22 mouse cellular contexts compared by ENCODE assay signal in genomic region chr6:115700778-115701177, GRCm38 (mm10). TPM values are rescaled to one million over a fixed set of nuclear protein-coding genes. Genes with fewer than 3 reads are reported as not detected.
DNase-seq lines count a peak whose midpoint lies in the region; ATAC-seq and TF ChIP-seq lines count a peak whose summit lies in the region.
"Had no signal": no experiment of that assay in that cellular context is flagged by ENCODE, and none has a peak within 500 bp of the region (broad histone marks: within the 10 kb centered on the region; RNA-seq: fewer than 3 reads in every experiment).

No protein-coding gene starts in this region.

- H3K27me3 ChIP-seq in liver, embryonic 13.5 days, result no peaks in the 10 kb centered on the region
- no peaks in the 10 kb centered on the region for H3K27me3 ChIP-seq in liver, embryonic 12.5 days (replicated peaks)
- H3K27me3 ChIP-seq in midbrain, embryonic 11.5 days (ENCODE audit: control insufficient read depth, insufficient read depth, low read length), result no peaks in the 10 kb centered on the region
- H3K27me3 ChIP-seq in midbrain, embryonic 10.5 days (ENCODE audit: low read depth, poor library complexity, severe bottlenecking), result no peaks in the 10 kb centered on the region
- no peaks in the 10 kb centered on the region for H3K27me3 ChIP-seq in stomach, postnatal 0 days (ENCODE audit: control insufficient read depth, insufficient read depth, low read length)
- H3K27me3 ChIP-seq: forebrain, embryonic 13.5 days; heart, embryonic 13.5 days; hindbrain, embryonic 12.5 days had no signal

- no peaks in the 10 kb centered on the region for H3K36me3 ChIP-seq in liver, embryonic 13.5 days
- H3K36me3 ChIP-seq in liver, embryonic 12.5 days, result no peaks in the 10 kb centered on the region
- H3K36me3 ChIP-seq in midbrain, embryonic 11.5 days (ENCODE audit: control insufficient read depth, insufficient read depth, low read length), result no peaks in the 10 kb centered on the region
- no peaks in the 10 kb centered on the region for H3K36me3 ChIP-seq in midbrain, embryonic 10.5 days
- no peaks in the 10 kb centered on the region for H3K36me3 ChIP-seq in stomach, postnatal 0 days (ENCODE audit: control insufficient read depth, insufficient read depth, low read length)
- H3K36me3 ChIP-seq: embryonic facial prominence, embryonic 10.5 days; G1E; heart, embryonic 13.5 days; hindbrain, embryonic 12.5 days had no signal

- H3K9ac ChIP-seq in liver, embryonic 13.5 days, result no peak overlapping the region
- no peak overlapping the region for H3K9ac ChIP-seq in liver, embryonic 12.5 days
- no peak overlapping the region for H3K9ac ChIP-seq in midbrain, embryonic 11.5 days (ENCODE audit: low read length)
- no peak overlapping the region for H3K9ac ChIP-seq in stomach, postnatal 0 days (ENCODE audit: low read length)
- H3K9ac ChIP-seq: forebrain, embryonic 13.5 days; forebrain, postnatal 0 days; heart, embryonic 13.5 days; hindbrain, embryonic 12.5 days had no signal

- H3K4me1 ChIP-seq in liver, embryonic 13.5 days (replicated peaks), result no peaks in the 10 kb centered on the region; the same call in 1 of the 2 replicates
- no peaks in the 10 kb centered on the region for H3K4me1 ChIP-seq in liver, embryonic 12.5 days
- peaks cover 5% of the 10 kb centered on the region; the same call in 1 of the 2 replicates for H3K4me1 ChIP-seq in midbrain, embryonic 11.5 days (ENCODE audit: control insufficient read depth, insufficient read depth, low read length)
- H3K4me1 ChIP-seq in midbrain, embryonic 10.5 days, result peaks cover 7% of the 10 kb centered on the region
- no peaks in the 10 kb centered on the region for H3K4me1 ChIP-seq in stomach, postnatal 0 days (replicated peaks; ENCODE audit: control insufficient read depth, insufficient read depth)
- H3K4me1 ChIP-seq: forebrain, embryonic 13.5 days had no signal

- peak; percentile 31; the same call in 1 of the 2 replicates for ATAC-seq in liver, embryonic 13.5 days (ENCODE audit: low read depth)
- ATAC-seq in liver, embryonic 12.5 days, result no peak
- no peak for ATAC-seq in midbrain, embryonic 11.5 days (ENCODE audit: low FRiP score)
- peak; percentile 69 for ATAC-seq in stomach, postnatal 0 days (ENCODE audit: low FRiP score, low TSS enrichment)
- ATAC-seq: CD4-positive, CD25-positive, alpha-beta regulatory T cell, adult 4 months; forebrain, embryonic 13.5 days; forebrain, postnatal 0 days had no signal

- no peak for DNase-seq in liver, embryonic 13.5 days
- DNase-seq in midbrain, embryonic 11.5 days (ENCODE audit: low spot score, missing footprints), result peak; percentile 10
- no peak for DNase-seq in midbrain, embryonic 10.5 days (ENCODE audit: low spot score)
- DNase-seq in stomach, postnatal 0 days (ENCODE audit: low spot score), result no peak
- no peak for DNase-seq in layer of hippocampus, adult 8-10 months (ENCODE audit: low spot score in 2 of 2)
- DNase-seq in gastrocnemius, postnatal 4 days (ENCODE audit: low spot score in 2 of 2), result no peak
- DNase-seq: adrenal gland, adult 8-10 months; adrenal gland, postnatal 36 days; cerebellum, adult 2 months; cerebellum, postnatal 10 days; forebrain, postnatal 0 days; gastrocnemius, adult 2 months; gastrocnemius, postnatal 25 days; heart, adult 11 months; heart, postnatal 36 days had no signal

- TF ChIP-seq CTCF in stomach, postnatal 0 days (IDR thresholded peaks at IDR 0.05; ENCODE audit: low read depth), result no peak

- no peak for TF ChIP-seq EP300 in stomach, postnatal 0 days (optimal IDR thresholded peaks at IDR 0.05)

- H3K4me2 ChIP-seq in liver, embryonic 13.5 days, result no peak overlapping the region
- H3K4me2 ChIP-seq in liver, embryonic 12.5 days, result no peak overlapping the region
- no peak overlapping the region for H3K4me2 ChIP-seq in midbrain, embryonic 11.5 days
- no peak overlapping the region for H3K4me2 ChIP-seq in stomach, postnatal 0 days (replicated peaks; ENCODE audit: low read depth)
- H3K4me2 ChIP-seq: forebrain, embryonic 13.5 days; heart, embryonic 13.5 days; hindbrain, embryonic 12.5 days had no signal

- H3K9me3 ChIP-seq in liver, embryonic 13.5 days (replicated peaks), result no peaks in the 10 kb centered on the region
- no peaks in the 10 kb centered on the region for H3K9me3 ChIP-seq in liver, embryonic 12.5 days (replicated peaks)
- H3K9me3 ChIP-seq in midbrain, embryonic 11.5 days (ENCODE audit: control insufficient read depth, low read length), result no peaks in the 10 kb centered on the region
- H3K9me3 ChIP-seq in midbrain, embryonic 10.5 days (replicated peaks), result no peaks in the 10 kb centered on the region
- no peaks in the 10 kb centered on the region for H3K9me3 ChIP-seq in stomach, postnatal 0 days (ENCODE audit: control insufficient read depth, low read length)
- H3K9me3 ChIP-seq: embryonic facial prominence, embryonic 10.5 days; forebrain, embryonic 13.5 days; G1E; heart, embryonic 13.5 days; hindbrain, embryonic 12.5 days had no signal

- WGBS in liver, embryonic 13.5 days (ENCODE audit: insufficient replicate concordance), result 57% methylated on average over 1 of the region's 1 CpGs
- WGBS in liver, embryonic 12.5 days (ENCODE audit: insufficient replicate concordance), result 70% methylated on average over 1 of the region's 1 CpGs
- WGBS in midbrain, embryonic 11.5 days, result 94% methylated on average over 1 of the region's 1 CpGs
- 96% methylated on average over 1 of the region's 1 CpGs for WGBS in midbrain, embryonic 10.5 days
- 48% methylated on average over 1 of the region's 1 CpGs for WGBS in stomach, postnatal 0 days

- H3K27ac ChIP-seq in liver, embryonic 13.5 days, result no peak overlapping the region
- H3K27ac ChIP-seq in liver, embryonic 12.5 days, result no peak overlapping the region
- no peak overlapping the region for H3K27ac ChIP-seq in midbrain, embryonic 11.5 days (ENCODE audit: low read depth, low read length)
- no peak overlapping the region for H3K27ac ChIP-seq in midbrain, embryonic 10.5 days (replicated peaks)
- H3K27ac ChIP-seq in stomach, postnatal 0 days (replicated peaks), result no peak overlapping the region
- H3K27ac ChIP-seq: embryonic facial prominence, embryonic 10.5 days; forebrain, embryonic 13.5 days; gastrocnemius, adult 2 months; heart, embryonic 13.5 days; hindbrain, embryonic 12.5 days had no signal

- no peak overlapping the region for H3K4me3 ChIP-seq in liver, embryonic 13.5 days (replicated peaks)
- H3K4me3 ChIP-seq in liver, embryonic 12.5 days, result no peak overlapping the region
- no peak overlapping the region for H3K4me3 ChIP-seq in midbrain, embryonic 11.5 days (ENCODE audit: low read depth, low read length)
- H3K4me3 ChIP-seq in midbrain, embryonic 10.5 days, result no peak overlapping the region
- no peak overlapping the region for H3K4me3 ChIP-seq in stomach, postnatal 0 days (ENCODE audit: low read depth, low read length)
- H3K4me3 ChIP-seq: embryonic facial prominence, embryonic 10.5 days; forebrain, embryonic 13.5 days; gastrocnemius, adult 2 months; heart, embryonic 13.5 days; hindbrain, embryonic 12.5 days had no signal

RNA-seq across cellular contexts. Expression of gene Raf1, which starts 24.3 kb away (rescaled TPM):
- polyA plus RNA-seq in liver, embryonic 13.5 days (2015; fragmentation: Nextera tagmentation; extraction: Ambion mirVana), result 32.8 and 38.3 TPM in 2 replicates
- polyA plus RNA-seq in liver, embryonic 12.5 days (2016; fragmentation: Nextera tagmentation; extraction: Ambion mirVana), result 52.4 and 53.2 TPM in 2 replicates
- polyA plus RNA-seq in midbrain, embryonic 11.5 days (2014; fragmentation: Nextera tagmentation; extraction: Ambion mirVana), result 141 and 146 TPM in 2 replicates
- polyA plus RNA-seq in midbrain, embryonic 10.5 days (2016; fragmentation: Nextera tagmentation; extraction: Ambion mirVana), result 114 and 123 TPM in 2 replicates
- 67.1 and 70.8 TPM in 2 replicates for polyA plus RNA-seq in stomach, postnatal 0 days (2015; fragmentation: Nextera tagmentation; extraction: Ambion mirVana)
- total RNA-seq in layer of hippocampus, adult 8-10 months (2022), result 100 to 1,000 TPM in 1 of 4 experiments, 10 to 100 TPM in 3; 78.9 to 102 (median 84.5) TPM
- 100 to 1,000 TPM; 123 to 137 TPM for total RNA-seq in gastrocnemius, postnatal 4 days (2021)

Comparison
In these comparisons a context has a peak if more than half of its experiments do, and no peak if none do; other contexts are left out.
1. ATAC-seq: peak in liver, embryonic 13.5 days (single experiment) and stomach, postnatal 0 days (single experiment); none in liver, embryonic 12.5 days (single experiment) and midbrain, embryonic 11.5 days (single experiment).